Mouse (Mus musculus) forebrain, embryonic 12.5 days (tissue): Measurements from ENCODE around the gene Whrn. TPM values are rescaled to one million over a fixed set of nuclear protein-coding genes. Genes with fewer than 3 reads are reported as not detected.

Experiments used
- ATAC-seq: fragments of 200-750 bp; cut with Nextera tagmentation; 2 replicates; pipeline ENCODE4 v1.8.0; 2017; ENCODE audit warnings: moderate TSS enrichment; ENCODE audit not compliant: low FRiP score
- H3K27ac ChIP-seq: fragments of 300-500 bp; sonication (generic); 2 replicates; pipeline ENCODE4 v1.5.1; 2016; ENCODE audit warnings: mild to moderate bottlenecking
- H3K27me3 ChIP-seq: fragments of 300-500 bp; sonication (generic); 2 replicates; pipeline ENCODE4 v1.6.1; 2016; ENCODE audit warnings: mild to moderate bottlenecking
- H3K36me3 ChIP-seq: fragments of 300-500 bp; sonication (generic); replicated peaks from 2 replicates; pipeline ENCODE4 v1.6.1; 2016; ENCODE audit warnings: mild to moderate bottlenecking
- H3K4me1 ChIP-seq: fragments of 300-500 bp; sonication (generic); 2 replicates; pipeline ENCODE4 v1.6.1; 2016
- H3K4me2 ChIP-seq: fragments of 300-500 bp; sonication (generic); 2 replicates; pipeline ENCODE4 v1.6.1; 2016; ENCODE audit warnings: mild to moderate bottlenecking, moderate library complexity
- H3K4me3 ChIP-seq: fragments of 300-500 bp; sonication (generic); replicated peaks from 2 replicates; pipeline ENCODE4 v1.5.1; 2016; ENCODE audit warnings: mild to moderate bottlenecking
- H3K9ac ChIP-seq: fragments of 300-500 bp; sonication (generic); 2 replicates; pipeline ENCODE4 v1.6.1; 2016; ENCODE audit warnings: mild to moderate bottlenecking
- H3K9me3 ChIP-seq: fragments of 300-500 bp; sonication (generic); 2 replicates; pipeline ENCODE4 v1.6.1; 2016
- WGBS: fragments of 180-500 bp; shearing (Covaris S2); methylation state at CpG from one replicate; pipeline ENCODE4 v1.1.7; 2016; 5-methylcytosine and 5-hydroxymethylcytosine counted together
- polyA plus RNA-seq: library from polyadenylated mRNA; unstranded; fragments of >200 nt; fragmentation: Nextera tagmentation; extraction: Ambion mirVana; gene quantifications from 2 replicates; pipeline ENCODE4 v1.2.1, GENCODE M21; 2016

Gene Whrn
- polyA plus RNA-seq, 1 experiment from 2014 or later: 10.5 TPM

- Histone ChIP-seq H3K9me3 (no peaks in the 10 kb centered on the region), H3K4me2 (no peak overlapping the region), H3K4me3 (no peak overlapping the region), H3K9ac (no peak overlapping the region), H3K36me3 (no peaks in the 10 kb centered on the region), H3K4me1 (no peaks in the 10 kb centered on the region), H3K27me3 (no peaks in the 10 kb centered on the region), H3K27ac (no peak overlapping the region)
- 74% methylated on average over 4 of the region's 4 CpGs for WGBS
- ATAC-seq: no peak
These were observed 18.7 kb upstream of the Whrn start for GRCm38 (mm10) chr4:63514454-63514984.

- ATAC-seq: no peak
- H3K9me3 ChIP-seq: no peaks in the 10 kb centered on the region
- WGBS: 76% methylated on average over 2 of the region's 2 CpGs
These were observed 17.1 kb upstream of the Whrn start for GRCm38 (mm10) chr4:63512921-63513320.

DNA sequence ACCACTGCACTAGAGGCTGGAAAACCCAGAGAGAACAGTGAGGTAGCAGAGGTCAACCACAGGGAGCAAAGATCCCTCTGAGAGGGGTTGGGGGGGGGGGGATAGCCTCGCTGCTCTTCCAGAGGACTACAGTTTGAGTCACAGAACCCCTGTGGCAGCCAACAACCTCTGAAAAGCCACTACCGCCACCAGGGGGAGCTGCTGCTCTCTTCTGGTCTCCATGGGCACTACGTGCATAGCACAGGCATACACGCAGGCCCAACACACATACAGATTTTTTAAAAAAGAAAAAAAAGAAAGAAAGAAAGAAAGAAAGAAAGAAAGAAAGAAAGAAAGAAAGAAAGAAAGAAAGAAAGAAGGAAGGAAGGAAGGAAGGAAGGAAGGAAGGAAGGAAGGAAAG lies 12.4 kb upstream of the Whrn start:
- Histone ChIP-seq H3K27ac (no peak overlapping the region), H3K27me3 (no peaks in the 10 kb centered on the region), H3K4me2 (no peak overlapping the region), H3K9me3 (no peaks in the 10 kb centered on the region), H3K4me3 (no peak overlapping the region), H3K9ac (no peak overlapping the region), H3K36me3 (no peaks in the 10 kb centered on the region), H3K4me1 (no peaks in the 10 kb centered on the region)
- 0 out of 2 replicates have a peak, but pooled peaks have one; percentile 41 for ATAC-seq
- WGBS: 32% methylated on average over 4 of the region's 4 CpGs

More at GRCm38 (mm10) chr4:63512921-63513320, 17.1 kb upstream of the Whrn start:
- Histone ChIP-seq H3K4me1 (no peaks in the 10 kb centered on the region), H3K27me3 (no peaks in the 10 kb centered on the region), H3K27ac (no peak overlapping the region), H3K36me3 (no peaks in the 10 kb centered on the region), H3K4me2 (no peak overlapping the region), H3K9ac (no peak overlapping the region), H3K4me3 (no peak overlapping the region)

GRCm38 (mm10) chr4:63507478-63507877 lies 11.7 kb upstream of the Whrn start:
- Histone ChIP-seq H3K4me1 (no peaks in the 10 kb centered on the region), H3K9me3 (no peaks in the 10 kb centered on the region), H3K9ac (no peak overlapping the region), H3K27ac (no peak overlapping the region), H3K27me3 (no peaks in the 10 kb centered on the region), H3K4me3 (no peak overlapping the region), H3K36me3 (no peaks in the 10 kb centered on the region), H3K4me2 (no peak overlapping the region)
- ATAC-seq: no peak
- 77% methylated on average over 5 of the region's 5 CpGs for whole genome bisulfite sequencing

DNA sequence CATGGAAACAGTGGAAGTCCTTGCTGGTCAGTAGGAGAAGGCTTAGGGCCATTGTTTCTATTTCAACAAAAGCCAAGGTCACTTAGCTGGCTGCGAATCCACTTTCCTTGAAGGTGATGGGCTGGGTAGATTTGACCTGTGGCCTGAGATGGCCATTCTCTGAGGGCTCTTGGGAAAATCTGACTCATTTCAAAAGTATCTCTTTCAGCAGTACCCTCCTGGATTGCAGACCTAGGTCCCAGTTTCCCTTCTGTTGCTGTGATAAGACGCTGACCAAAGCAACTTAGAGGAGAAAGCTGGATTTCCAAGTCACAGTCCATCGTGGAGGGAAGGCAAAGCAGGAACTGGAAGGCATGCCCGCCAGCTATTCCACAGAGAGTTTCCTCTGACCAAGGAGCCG lies 8.2 kb upstream of the Whrn start:
- no peaks in the 10 kb centered on the region; the same call in 1 of the 2 replicates for H3K4me1 ChIP-seq
- no peak overlapping the region for H3K27ac ChIP-seq
- no peak overlapping the region for H3K4me3 ChIP-seq
- ATAC-seq: no peak
- H3K27me3 ChIP-seq: peaks cover 7% of the 10 kb centered on the region
- WGBS: 83% methylated on average over 5 of the region's 5 CpGs
- H3K36me3 ChIP-seq: no peaks in the 10 kb centered on the region
- H3K4me2 ChIP-seq: no peak overlapping the region
- no peaks in the 10 kb centered on the region for H3K9me3 ChIP-seq
- H3K9ac ChIP-seq: no peak overlapping the region

DNA sequence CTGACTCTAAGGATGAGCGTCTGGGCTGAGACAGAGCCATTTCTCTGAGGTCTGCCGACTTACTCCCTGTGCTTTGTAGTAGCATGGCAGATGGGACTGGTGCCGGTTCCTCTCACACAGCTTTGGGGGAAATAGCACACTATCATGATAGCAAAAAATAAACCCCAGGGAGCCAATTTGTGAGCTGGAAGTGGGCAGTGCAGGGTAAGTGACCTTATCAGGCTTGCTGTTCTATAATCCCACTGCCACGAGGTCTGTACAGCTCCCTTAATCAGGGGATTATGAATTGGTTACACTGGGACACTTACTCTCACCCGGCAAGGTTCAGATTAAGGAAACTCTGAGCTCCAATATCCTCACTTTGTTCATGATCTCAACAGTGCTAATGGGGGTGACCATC lies 5.3 kb upstream of the Whrn start:
- ATAC-seq: no peak
- 46% methylated on average over 5 of the region's 5 CpGs for WGBS
- Histone ChIP-seq H3K4me1 (peaks cover 6% of the 10 kb centered on the region), H3K9me3 (no peaks in the 10 kb centered on the region), H3K36me3 (no peaks in the 10 kb centered on the region), H3K9ac (no peak overlapping the region), H3K4me2 (no peak overlapping the region), H3K4me3 (no peak overlapping the region), H3K27ac (no peak overlapping the region), H3K27me3 (peaks cover 7% of the 10 kb centered on the region)

- ATAC-seq: no peak
- Histone ChIP-seq H3K27ac (no peak overlapping the region), H3K36me3 (no peaks in the 10 kb centered on the region), H3K9ac (no peak overlapping the region), H3K4me1 (peaks cover 29% of the 10 kb centered on the region), H3K27me3 (peaks cover 29% of the 10 kb centered on the region), H3K4me2 (no peak overlapping the region), H3K9me3 (no peaks in the 10 kb centered on the region), H3K4me3 (no peak overlapping the region)
- WGBS: 48% methylated on average over 3 of the region's 3 CpGs
These were observed 2.6 kb upstream of the Whrn start for GRCm38 (mm10) chr4:63498346-63498745.

- peak overlapping the region; percentile 68 for H3K4me3 ChIP-seq
- H3K9ac ChIP-seq: peak overlapping the region; percentile 65
- peak overlapping the region; percentile 98 for H3K4me2 ChIP-seq
- H3K36me3 ChIP-seq: no peaks in the 10 kb centered on the region
- peak; percentile 53 for ATAC-seq
- H3K9me3 ChIP-seq: no peaks in the 10 kb centered on the region
- H3K27me3 ChIP-seq: peaks cover 38% of the 10 kb centered on the region
- H3K4me1 ChIP-seq: peaks cover 41% of the 10 kb centered on the region
- H3K27ac ChIP-seq: no peak overlapping the region
- WGBS: 18% methylated on average over 6 of the region's 6 CpGs
These were observed 521 bp upstream of the Whrn start for GRCm38 (mm10) chr4:63496312-63496711.

GRCm38 (mm10) chr4:63494967-63495914 lies 550 bp downstream of the Whrn start:
- no peaks in the 10 kb centered on the region for H3K36me3 ChIP-seq
- ATAC-seq: peak; percentile 47
- peaks cover 33% of the 10 kb centered on the region for H3K27me3 ChIP-seq
- peaks cover 50% of the 10 kb centered on the region for H3K4me1 ChIP-seq
- no peak overlapping the region for H3K27ac ChIP-seq
- peak overlapping the region; percentile 65 for H3K9ac ChIP-seq
- WGBS: under 1% methylated on average over 96 of the region's 107 CpGs
- H3K9me3 ChIP-seq: no peaks in the 10 kb centered on the region
- H3K4me3 ChIP-seq: peak overlapping the region; percentile 68
- H3K4me2 ChIP-seq: peak overlapping the region; percentile 98

- ATAC-seq: peak; percentile 30
- Histone ChIP-seq H3K27me3 (peaks cover 31% of the 10 kb centered on the region), H3K36me3 (no peaks in the 10 kb centered on the region), H3K9ac (peak overlapping the region; percentile 65), H3K4me1 (peaks cover 57% of the 10 kb centered on the region), H3K9me3 (no peaks in the 10 kb centered on the region), H3K4me3 (peak overlapping the region; percentile 68), H3K4me2 (peak overlapping the region; percentile 98), H3K27ac (no peak overlapping the region)
- WGBS: 3% methylated on average over 43 of the region's 43 CpGs
These were observed 1.3 kb downstream of the Whrn start for GRCm38 (mm10) chr4:63494401-63494966.

DNA sequence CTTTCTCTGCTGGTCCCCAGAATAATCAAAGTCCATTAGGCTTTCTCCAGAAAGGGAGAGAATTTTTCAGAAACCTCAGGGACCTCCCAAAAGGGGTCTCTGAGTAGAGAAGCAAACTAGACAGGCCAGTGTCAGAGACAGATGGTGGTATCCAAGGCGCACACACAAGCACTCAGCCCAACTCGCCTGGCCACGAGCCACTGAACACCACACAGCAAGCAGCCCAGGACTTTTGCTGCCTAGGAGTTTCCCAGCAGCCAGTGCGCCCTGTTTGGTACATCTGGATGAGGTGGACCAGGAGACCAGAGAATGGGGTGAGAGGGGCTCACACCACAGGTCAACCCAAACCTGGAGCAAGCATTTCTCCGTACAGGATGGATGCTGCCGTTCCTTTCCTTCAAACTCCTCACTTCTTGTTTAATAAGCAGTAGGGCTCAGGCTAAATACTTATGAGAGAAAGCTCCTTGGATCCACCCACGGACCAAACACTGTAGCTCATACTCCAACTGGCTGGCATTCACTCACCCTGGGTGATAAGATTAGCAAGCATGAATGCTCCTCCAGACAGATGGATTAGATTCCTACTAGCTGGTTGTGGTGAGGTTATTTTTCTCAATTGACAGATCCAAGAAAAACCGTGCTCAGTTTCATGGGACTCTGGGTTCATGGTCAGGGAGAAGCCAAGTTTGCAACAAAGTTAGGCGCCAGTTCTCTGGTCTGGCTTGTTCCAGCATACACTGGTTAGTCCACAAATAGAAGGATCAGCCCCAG lies 2.3 kb downstream of the Whrn start:
- Histone ChIP-seq H3K27me3 (peaks cover 31% of the 10 kb centered on the region), H3K4me2 (peak overlapping the region; percentile 98), H3K4me1 (peaks cover 59% of the 10 kb centered on the region), H3K36me3 (no peaks in the 10 kb centered on the region), H3K9ac (peak overlapping the region; percentile 21; the same call in 1 of the 2 replicates), H3K4me3 (peak overlapping the region; percentile 68), H3K9me3 (no peaks in the 10 kb centered on the region), H3K27ac (no peak overlapping the region)
- no peak for ATAC-seq
- WGBS: 57% methylated on average over 9 of the region's 9 CpGs

GRCm38 (mm10) chr4:63491521-63491920 lies 4.3 kb downstream of the Whrn start:
- no peak for ATAC-seq
- Histone ChIP-seq H3K9ac (no peak overlapping the region), H3K4me3 (no peak overlapping the region), H3K27me3 (peaks cover 31% of the 10 kb centered on the region), H3K4me1 (peaks cover 64% of the 10 kb centered on the region), H3K9me3 (no peaks in the 10 kb centered on the region), H3K36me3 (no peaks in the 10 kb centered on the region), H3K27ac (no peak overlapping the region), H3K4me2 (no peak overlapping the region)
- WGBS: 79% methylated on average over 6 of the region's 6 CpGs
